Mouse (Mus musculus) forebrain, embryonic 14.5 days (tissue): ENCODE measurements around the gene Tm4sf20. TPM values are rescaled to one million over a fixed set of nuclear protein-coding genes. Genes with fewer than 3 reads are reported as not detected.

ENCODE experiments used
- ATAC-seq: fragments of 200-750 bp; cut with Nextera tagmentation; 2 replicates; pipeline ENCODE4 v1.8.0; 2017; ENCODE audit warnings: mild to moderate bottlenecking, moderate library complexity
- DNase-seq: peaks from one replicate; pipeline ENCODE4 v3.0.0-alpha.2; 2015; ENCODE audit warnings: low spot score
- H3K27ac ChIP-seq: fragments of 300-500 bp; sonication (generic); 2 replicates; pipeline ENCODE4 v1.5.1; 2014; ENCODE audit warnings: low read depth, mild to moderate bottlenecking, control low read depth, low read length, moderate library complexity
- H3K27me3 ChIP-seq: fragments of 300-500 bp; sonication (generic); replicated peaks from 2 replicates; pipeline ENCODE4 v1.6.1; 2014; ENCODE audit warnings: low read length, control low read depth, mixed read lengths; ENCODE audit not compliant: control insufficient read depth, insufficient read depth
- H3K36me3 ChIP-seq: fragments of 300-500 bp; sonication (generic); 2 replicates; pipeline ENCODE4 v1.6.1; 2014; ENCODE audit warnings: low read length, control low read depth; ENCODE audit not compliant: control insufficient read depth, insufficient read depth
- H3K4me1 ChIP-seq: fragments of 300-500 bp; sonication (generic); 2 replicates; pipeline ENCODE4 v1.6.1; 2014; ENCODE audit warnings: antibody characterized with exemption, low read length, control low read depth; ENCODE audit not compliant: control insufficient read depth, insufficient read depth
- H3K4me2 ChIP-seq: fragments of 300-500 bp; sonication (generic); 2 replicates; pipeline ENCODE4 v1.6.1; 2014; ENCODE audit warnings: mild to moderate bottlenecking, control low read depth, low read length
- H3K4me3 ChIP-seq: fragments of 300-500 bp; sonication (generic); 2 replicates; pipeline ENCODE4 v1.5.1; 2014; ENCODE audit warnings: low read depth, low read length, control low read depth
- H3K9ac ChIP-seq: fragments of 300-500 bp; sonication (generic); 2 replicates; pipeline ENCODE4 v1.6.1; 2014; ENCODE audit warnings: mild to moderate bottlenecking, low read length, control low read depth, moderate library complexity
- H3K9me3 ChIP-seq: fragments of 300-500 bp; sonication (generic); replicated peaks from 2 replicates; pipeline ENCODE4 v1.6.1; 2016; ENCODE audit warnings: low read length, control low read depth, mixed read lengths; ENCODE audit not compliant: control insufficient read depth
- WGBS: fragments of 180-500 bp; shearing (Covaris S2); extraction: QIAGEN DNeasy Blood & Tissue Kit; methylation state at CpG from one replicate; pipeline ENCODE4 v1.1.7; 2014; 5-methylcytosine and 5-hydroxymethylcytosine counted together
- polyA plus RNA-seq: library from polyadenylated mRNA; unstranded; fragments of >200 nt; fragmentation: Nextera tagmentation; extraction: Ambion mirVana; gene quantifications from 2 replicates; pipeline ENCODE4 v1.2.1, GENCODE M21; 2014

The Tm4sf20 gene
- polyA plus RNA-seq, 1 experiment from 2014 or later: not detected

GRCm38 (mm10) chr1:82798922-82799321 lies 30.7 kb upstream of the Tm4sf20 start:
- H3K4me3 ChIP-seq: no peak overlapping the region
- H3K4me1 ChIP-seq: no peaks in the 10 kb centered on the region
- H3K27ac ChIP-seq: no peak overlapping the region
- DNase-seq (no peak), ATAC-seq (no peak)
- H3K4me2 ChIP-seq: no peak overlapping the region
- WGBS: 74% methylated on average over 4 of the region's 4 CpGs
- H3K9me3 ChIP-seq: no peaks in the 10 kb centered on the region
- H3K36me3 ChIP-seq: no peaks in the 10 kb centered on the region
- H3K9ac ChIP-seq: no peak overlapping the region
- no peaks in the 10 kb centered on the region for H3K27me3 ChIP-seq

GRCm38 (mm10) chr1:82798304-82798703 lies 30.0 kb upstream of the Tm4sf20 start:
- 86% methylated on average over 5 of the region's 5 CpGs for WGBS

GRCm38 (mm10) chr1:82797088-82797487 lies 28.8 kb upstream of the Tm4sf20 start:
- H3K36me3 ChIP-seq: no peaks in the 10 kb centered on the region
- H3K27me3 ChIP-seq: no peaks in the 10 kb centered on the region
- H3K27ac ChIP-seq: no peak overlapping the region
- ATAC-seq (no peak), DNase-seq (no peak)
- no peak overlapping the region for H3K4me2 ChIP-seq
- no peak overlapping the region for H3K4me3 ChIP-seq
- 92% methylated on average over 4 of the region's 4 CpGs for WGBS
- no peak overlapping the region for H3K9ac ChIP-seq
- H3K4me1 ChIP-seq: no peaks in the 10 kb centered on the region
- H3K9me3 ChIP-seq: no peaks in the 10 kb centered on the region

More at GRCm38 (mm10) chr1:82798304-82798703, 30.0 kb upstream of the Tm4sf20 start:
- DNase-seq: no peak
- H3K4me1 ChIP-seq: no peaks in the 10 kb centered on the region
- H3K27me3 ChIP-seq: no peaks in the 10 kb centered on the region
- ATAC-seq: no peak
- H3K9me3 ChIP-seq: no peaks in the 10 kb centered on the region
- H3K4me3 ChIP-seq: no peak overlapping the region
- H3K36me3 ChIP-seq: no peaks in the 10 kb centered on the region
- H3K4me2 ChIP-seq: no peak overlapping the region
- H3K9ac ChIP-seq: no peak overlapping the region
- H3K27ac ChIP-seq: no peak overlapping the region

- WGBS: 84% methylated on average over 18 of the region's 18 CpGs
- Histone ChIP-seq H3K9me3 (no peaks in the 10 kb centered on the region), H3K4me3 (no peak overlapping the region), H3K9ac (no peak overlapping the region), H3K27ac (no peak overlapping the region), H3K27me3 (no peaks in the 10 kb centered on the region), H3K4me2 (no peak overlapping the region), H3K36me3 (no peaks in the 10 kb centered on the region), H3K4me1 (no peaks in the 10 kb centered on the region)
- no peak for DNase-seq
- no peak for ATAC-seq
Observed at GRCm38 (mm10) chr1:82795702-82796443, 27.6 kb upstream of the Tm4sf20 start.

GRCm38 (mm10) chr1:82795211-82795610 lies 26.9 kb upstream of the Tm4sf20 start:
- 92% methylated on average over 2 of the region's 2 CpGs for WGBS
- H3K4me2 ChIP-seq: no peak overlapping the region
- H3K27ac ChIP-seq: no peak overlapping the region
- DNase-seq (no peak), ATAC-seq (no peak)
- H3K9ac ChIP-seq: no peak overlapping the region
- no peaks in the 10 kb centered on the region for H3K4me1 ChIP-seq
- H3K9me3 ChIP-seq: no peaks in the 10 kb centered on the region
- no peaks in the 10 kb centered on the region for H3K36me3 ChIP-seq
- H3K4me3 ChIP-seq: no peak overlapping the region
- H3K27me3 ChIP-seq: no peaks in the 10 kb centered on the region

- H3K27ac ChIP-seq: no peak overlapping the region
- WGBS: 50% methylated on average over 4 of the region's 4 CpGs
Observed at GRCm38 (mm10) chr1:82793986-82794385, 25.7 kb upstream of the Tm4sf20 start.

GRCm38 (mm10) chr1:82793110-82793509 lies 24.8 kb upstream of the Tm4sf20 start:
- ATAC-seq (no peak), DNase-seq (no peak)
- Histone ChIP-seq H3K27ac (no peak overlapping the region), H3K4me1 (no peaks in the 10 kb centered on the region), H3K36me3 (no peaks in the 10 kb centered on the region), H3K27me3 (no peaks in the 10 kb centered on the region), H3K4me3 (no peak overlapping the region), H3K9me3 (no peaks in the 10 kb centered on the region), H3K4me2 (no peak overlapping the region), H3K9ac (no peak overlapping the region)
- 92% methylated on average over 3 of the region's 3 CpGs for WGBS

More at GRCm38 (mm10) chr1:82793986-82794385, 25.7 kb upstream of the Tm4sf20 start:
- no peaks in the 10 kb centered on the region for H3K27me3 ChIP-seq
- H3K36me3 ChIP-seq: no peaks in the 10 kb centered on the region
- H3K9me3 ChIP-seq: no peaks in the 10 kb centered on the region
- no peak overlapping the region for H3K4me2 ChIP-seq
- no peaks in the 10 kb centered on the region for H3K4me1 ChIP-seq
- DNase-seq (peak; percentile 34), ATAC-seq (0 out of 2 replicates have a peak, but pooled peaks have one; percentile 35)
- H3K9ac ChIP-seq: no peak overlapping the region
- H3K4me3 ChIP-seq: no peak overlapping the region

GRCm38 (mm10) chr1:82792238-82792637 lies 24.0 kb upstream of the Tm4sf20 start:
- 94% methylated on average over 6 of the region's 6 CpGs for WGBS
- Histone ChIP-seq H3K9ac (no peak overlapping the region), H3K36me3 (no peaks in the 10 kb centered on the region)

GRCm38 (mm10) chr1:82791105-82791504 lies 22.8 kb upstream of the Tm4sf20 start:
- ATAC-seq: peak; percentile 55; the same call in 1 of the 2 replicates
- Histone ChIP-seq H3K4me3 (no peak overlapping the region), H3K36me3 (no peaks in the 10 kb centered on the region), H3K9me3 (no peaks in the 10 kb centered on the region), H3K4me2 (no peak overlapping the region), H3K27me3 (no peaks in the 10 kb centered on the region), H3K27ac (0 out of 2 replicates have a peak overlapping the region, but pooled peaks have one; percentile 52), H3K4me1 (no peaks in the 10 kb centered on the region), H3K9ac (no peak overlapping the region)
- DNase-seq: peak; percentile 72
- WGBS: 72% methylated on average over 11 of the region's 11 CpGs

More at GRCm38 (mm10) chr1:82792238-82792637, 24.0 kb upstream of the Tm4sf20 start:
- Histone ChIP-seq H3K9me3 (no peaks in the 10 kb centered on the region), H3K4me3 (no peak overlapping the region), H3K4me1 (no peaks in the 10 kb centered on the region), H3K27me3 (no peaks in the 10 kb centered on the region), H3K27ac (no peak overlapping the region), H3K4me2 (no peak overlapping the region)
- DNase-seq (no peak), ATAC-seq (no peak)
